Mouse (Mus musculus): Measurements from ENCODE around the gene Ttc34. TPM values are rescaled to one million over a fixed set of nuclear protein-coding genes. Genes with fewer than 3 reads are reported as not detected.

The Ttc34 gene
- polyA plus RNA-seq, 1 experiment from 2014 or later = 0.45 TPM

GRCm38 (mm10) chr4:154864271-154864771 is 27.1 kb downstream of the Ttc34 start:
- H3K27ac ChIP-seq (replicated peaks; ENCODE audit: low read depth, low read length) = peak overlapping the region; percentile 75
- H3K4me3 ChIP-seq (ENCODE audit: low read depth, low read length) = peak overlapping the region; percentile 31
- H3K9me3 ChIP-seq (ENCODE audit: control insufficient read depth, low read length) = no peaks in the 10 kb centered on the region
- peak overlapping the region; percentile 57 for H3K9ac ChIP-seq (ENCODE audit: low read depth, low read length)
- 0% methylated on average over 18 of the region's 18 CpGs for WGBS
- ATAC-seq (ENCODE audit: low read depth) (peak; percentile 94), DNase-seq (ENCODE audit: low spot score) (peak; percentile 96)
- H3K4me1 ChIP-seq (ENCODE audit: control insufficient read depth, insufficient read depth, low read length) = peaks cover 8% of the 10 kb centered on the region
- no peaks in the 10 kb centered on the region for H3K27me3 ChIP-seq (replicated peaks; ENCODE audit: control insufficient read depth, insufficient read depth, low read length)
- H3K36me3 ChIP-seq (ENCODE audit: control insufficient read depth, insufficient read depth, low read length) = no peaks in the 10 kb centered on the region
- peak overlapping the region; percentile 59 for H3K4me2 ChIP-seq (ENCODE audit: low read depth, low read length)

GRCm38 (mm10) chr4:154864961-154865760 is 27.9 kb downstream of the Ttc34 start:
- H3K27me3 ChIP-seq (replicated peaks; ENCODE audit: control insufficient read depth, insufficient read depth, low read length) = no peaks in the 10 kb centered on the region
- H3K9me3 ChIP-seq (ENCODE audit: control insufficient read depth, low read length) = no peaks in the 10 kb centered on the region
- DNase-seq (ENCODE audit: low spot score) (no peak), ATAC-seq (ENCODE audit: low read depth) (no peak)
- 79% methylated on average over 17 of the region's 18 CpGs for WGBS
- no peaks in the 10 kb centered on the region for H3K36me3 ChIP-seq (ENCODE audit: control insufficient read depth, insufficient read depth, low read length)
- H3K4me1 ChIP-seq (ENCODE audit: control insufficient read depth, insufficient read depth, low read length) = peaks cover 8% of the 10 kb centered on the region
- H3K9ac ChIP-seq (ENCODE audit: low read depth, low read length) = peak overlapping the region; percentile 57
- peak overlapping the region; percentile 75 for H3K27ac ChIP-seq (replicated peaks; ENCODE audit: low read depth, low read length)
- peak overlapping the region; percentile 59 for H3K4me2 ChIP-seq (ENCODE audit: low read depth, low read length)
- peak overlapping the region; percentile 31 for H3K4me3 ChIP-seq (ENCODE audit: low read depth, low read length)

- ATAC-seq (ENCODE audit: low read depth) (no peak), DNase-seq (ENCODE audit: low spot score) (no peak)
- H3K4me1 ChIP-seq (ENCODE audit: control insufficient read depth, insufficient read depth, low read length) = peaks cover 8% of the 10 kb centered on the region
- H3K9me3 ChIP-seq (ENCODE audit: control insufficient read depth, low read length) = no peaks in the 10 kb centered on the region
- H3K4me3 ChIP-seq (ENCODE audit: low read depth, low read length) = no peak overlapping the region
- H3K36me3 ChIP-seq (ENCODE audit: control insufficient read depth, insufficient read depth, low read length) = no peaks in the 10 kb centered on the region
- H3K9ac ChIP-seq (ENCODE audit: low read depth, low read length) = no peak overlapping the region
- no peaks in the 10 kb centered on the region for H3K27me3 ChIP-seq (replicated peaks; ENCODE audit: control insufficient read depth, insufficient read depth, low read length)
- WGBS = 85% methylated on average over 5 of the region's 5 CpGs
- H3K27ac ChIP-seq (replicated peaks; ENCODE audit: low read depth, low read length) = no peak overlapping the region
- H3K4me2 ChIP-seq (ENCODE audit: low read depth, low read length) = no peak overlapping the region
Observed at GRCm38 (mm10) chr4:154866391-154866790, 29.1 kb downstream of the Ttc34 start.

GRCm38 (mm10) chr4:154867257-154867656 is 30.0 kb downstream of the Ttc34 start:
- WGBS = 66% methylated on average over 6 of the region's 6 CpGs
- Histone ChIP-seq H3K4me2 (ENCODE audit: low read depth, low read length) (no peak overlapping the region), H3K4me3 (ENCODE audit: low read depth, low read length) (no peak overlapping the region)

GRCm38 (mm10) chr4:154869440-154869839 is 32.2 kb downstream of the Ttc34 start, which contains the start of gene Mmel1:
Mmel1 (plus strand) TSS chr4:154869585.
- DNase-seq (ENCODE audit: low spot score) = no peak
- Histone ChIP-seq H3K9me3 (ENCODE audit: control insufficient read depth, low read length) (no peaks in the 10 kb centered on the region), H3K27me3 (replicated peaks; ENCODE audit: control insufficient read depth, insufficient read depth, low read length) (no peaks in the 10 kb centered on the region), H3K27ac (replicated peaks; ENCODE audit: low read depth, low read length) (no peak within 1 kb of the TSS), H3K4me2 (ENCODE audit: low read depth, low read length) (no peak within 1 kb of the TSS), H3K4me1 (ENCODE audit: control insufficient read depth, insufficient read depth, low read length) (peaks cover 8% of the 10 kb centered on the region), H3K9ac (ENCODE audit: low read depth, low read length) (no peak within 1 kb of the TSS), H3K36me3 (ENCODE audit: control insufficient read depth, insufficient read depth, low read length) (no peaks in the 10 kb centered on the region), H3K4me3 (ENCODE audit: low read depth, low read length) (no peak within 1 kb of the TSS)
- no peak for ATAC-seq (ENCODE audit: low read depth)
- WGBS = 93% methylated on average over 7 of the region's 7 CpGs

More at GRCm38 (mm10) chr4:154867257-154867656, 30.0 kb downstream of the Ttc34 start:
- no peaks in the 10 kb centered on the region for H3K27me3 ChIP-seq (replicated peaks; ENCODE audit: control insufficient read depth, insufficient read depth, low read length)
- no peak for ATAC-seq (ENCODE audit: low read depth)
- no peak overlapping the region for H3K27ac ChIP-seq (replicated peaks; ENCODE audit: low read depth, low read length)
- no peak overlapping the region for H3K9ac ChIP-seq (ENCODE audit: low read depth, low read length)
- no peaks in the 10 kb centered on the region for H3K9me3 ChIP-seq (ENCODE audit: control insufficient read depth, low read length)
- H3K4me1 ChIP-seq (ENCODE audit: control insufficient read depth, insufficient read depth, low read length) = peaks cover 8% of the 10 kb centered on the region
- H3K36me3 ChIP-seq (ENCODE audit: control insufficient read depth, insufficient read depth, low read length) = no peaks in the 10 kb centered on the region
- no peak for DNase-seq (ENCODE audit: low spot score)

GRCm38 (mm10) chr4:154870721-154871120 is 33.5 kb downstream of the Ttc34 start:
- Histone ChIP-seq H3K9ac (ENCODE audit: low read depth, low read length) (no peak overlapping the region), H3K36me3 (ENCODE audit: control insufficient read depth, insufficient read depth, low read length) (no peaks in the 10 kb centered on the region), H3K9me3 (ENCODE audit: control insufficient read depth, low read length) (no peaks in the 10 kb centered on the region), H3K4me2 (ENCODE audit: low read depth, low read length) (no peak overlapping the region), H3K4me1 (ENCODE audit: control insufficient read depth, insufficient read depth, low read length) (no peaks in the 10 kb centered on the region), H3K4me3 (ENCODE audit: low read depth, low read length) (no peak overlapping the region), H3K27me3 (replicated peaks; ENCODE audit: control insufficient read depth, insufficient read depth, low read length) (no peaks in the 10 kb centered on the region), H3K27ac (replicated peaks; ENCODE audit: low read depth, low read length) (no peak overlapping the region)
- 74% methylated on average over 4 of the region's 4 CpGs for WGBS
- no peak for DNase-seq (ENCODE audit: low spot score)
- ATAC-seq (ENCODE audit: low read depth) = no peak

GRCm38 (mm10) chr4:154871757-154872251 is 34.5 kb downstream of the Ttc34 start:
- DNase-seq (ENCODE audit: low spot score) (peak; percentile 58), ATAC-seq (ENCODE audit: low read depth) (peak; percentile 76)
- peak overlapping the region; percentile 34 for H3K4me2 ChIP-seq (ENCODE audit: low read depth, low read length)
- H3K9me3 ChIP-seq (ENCODE audit: control insufficient read depth, low read length) = no peaks in the 10 kb centered on the region
- no peaks in the 10 kb centered on the region for H3K36me3 ChIP-seq (ENCODE audit: control insufficient read depth, insufficient read depth, low read length)
- H3K4me1 ChIP-seq (ENCODE audit: control insufficient read depth, insufficient read depth, low read length) = no peaks in the 10 kb centered on the region
- no peak overlapping the region for H3K27ac ChIP-seq (replicated peaks; ENCODE audit: low read depth, low read length)
- WGBS = 1% methylated on average over 11 of the region's 13 CpGs
- H3K4me3 ChIP-seq (ENCODE audit: low read depth, low read length) = 0 out of 2 replicates have a peak overlapping the region, but pooled peaks have one; percentile 3
- H3K9ac ChIP-seq (ENCODE audit: low read depth, low read length) = peak overlapping the region; percentile 40
- no peaks in the 10 kb centered on the region for H3K27me3 ChIP-seq (replicated peaks; ENCODE audit: control insufficient read depth, insufficient read depth, low read length)

GRCm38 (mm10) chr4:154873186-154873585 is 35.9 kb downstream of the Ttc34 start:
- Histone ChIP-seq H3K27me3 (replicated peaks; ENCODE audit: control insufficient read depth, insufficient read depth, low read length) (no peaks in the 10 kb centered on the region), H3K27ac (replicated peaks; ENCODE audit: low read depth, low read length) (no peak overlapping the region), H3K4me3 (ENCODE audit: low read depth, low read length) (no peak overlapping the region), H3K9me3 (ENCODE audit: control insufficient read depth, low read length) (no peaks in the 10 kb centered on the region), H3K4me2 (ENCODE audit: low read depth, low read length) (no peak overlapping the region), H3K36me3 (ENCODE audit: control insufficient read depth, insufficient read depth, low read length) (no peaks in the 10 kb centered on the region), H3K9ac (ENCODE audit: low read depth, low read length) (no peak overlapping the region), H3K4me1 (ENCODE audit: control insufficient read depth, insufficient read depth, low read length) (peaks cover 1% of the 10 kb centered on the region; the same call in 1 of the 2 replicates)
- DNase-seq (ENCODE audit: low spot score) (no peak), ATAC-seq (ENCODE audit: low read depth) (no peak)
- WGBS = 67% methylated on average over 6 of the region's 6 CpGs

All from embryonic facial prominence, embryonic 14.5 days (tissue).